Mouse (Mus musculus): ENCODE data around the gene Ppp2r5c. TPM values are rescaled to one million over a fixed set of nuclear protein-coding genes. Genes with fewer than 3 reads are reported as not detected.
A peak's percentile ranks its signal among the peaks of the same experiment; 100 is the strongest.

Ppp2r5c gene
- polyA plus RNA-seq, 1 experiment from 2014 or later: 139 TPM

DNA sequence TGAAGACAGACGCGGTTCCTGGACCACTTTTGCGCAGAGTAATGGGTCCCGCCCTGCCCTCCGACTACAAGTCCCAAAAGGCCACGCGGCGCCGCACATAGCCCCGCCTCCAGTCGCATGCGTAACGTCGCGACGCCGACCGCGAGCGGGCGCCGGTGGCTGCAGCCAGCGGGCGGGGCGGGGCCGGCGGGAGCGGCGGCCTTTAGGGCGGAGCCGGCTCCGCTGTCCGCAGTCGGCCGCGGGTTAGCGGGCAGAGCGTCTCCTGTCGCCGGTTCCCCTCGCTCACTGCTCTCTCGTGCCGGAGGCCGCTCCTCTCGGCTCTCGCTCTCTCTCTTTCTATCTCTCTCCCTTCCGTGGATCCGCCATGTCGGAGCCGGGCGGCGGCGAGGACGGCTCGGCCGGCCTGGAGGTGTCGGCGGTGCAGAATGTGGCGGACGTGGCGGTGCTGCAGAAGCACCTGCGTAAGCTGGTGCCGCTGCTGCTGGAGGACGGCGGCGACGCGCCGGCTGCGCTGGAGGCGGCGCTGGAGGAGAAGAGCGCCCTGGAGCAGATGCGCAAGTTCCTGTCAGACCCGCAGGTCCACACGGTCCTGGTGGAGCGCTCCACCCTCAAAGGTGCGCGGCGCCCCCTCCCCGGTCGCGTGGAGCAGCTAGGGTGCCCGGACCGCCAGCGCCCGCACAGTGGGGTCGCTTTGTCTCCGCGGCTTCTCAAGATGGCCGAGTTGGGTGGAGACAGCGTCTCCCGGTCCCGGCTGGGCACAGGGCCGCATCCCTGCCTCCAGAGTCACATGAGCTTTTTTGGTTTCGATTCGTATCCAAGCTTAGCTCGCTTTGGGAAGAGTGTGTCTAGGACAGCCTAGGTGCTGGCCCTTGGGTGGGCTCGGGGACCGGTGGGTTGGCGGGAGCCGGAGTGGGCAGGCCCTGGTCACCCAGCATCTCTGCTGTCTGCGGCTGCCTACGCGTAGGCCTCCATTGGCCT is 154.6 kb downstream of the Ppp2r5c start, which contains the start of gene Dync1h1:
TSS of gene Dync1h1 (plus strand) at position 212 of the 978 bp plus-strand sequence.
- Histone ChIP-seq H3K4me1 (ENCODE audit: control insufficient read depth, insufficient read depth, low read length) (peaks cover 17% of the 10 kb centered on the region), H3K27me3 (ENCODE audit: control insufficient read depth, insufficient read depth, low read length) (peaks cover 9% of the 10 kb centered on the region), H3K36me3 (ENCODE audit: control insufficient read depth, insufficient read depth, low read length) (no peaks in the 10 kb centered on the region), H3K27ac (ENCODE audit: low read depth, low read length) (peak within 1 kb of the TSS; percentile 96), H3K4me2 (peak within 1 kb of the TSS; percentile 94), H3K9me3 (replicated peaks; ENCODE audit: control insufficient read depth, low read length) (no peaks in the 10 kb centered on the region), H3K4me3 (ENCODE audit: low read depth, low read length) (peak within 1 kb of the TSS; percentile 99), H3K9ac (ENCODE audit: low read depth, low read length) (peak within 1 kb of the TSS; percentile 98)
- peak; percentile 93 for ATAC-seq (replicated peaks; ENCODE audit: insufficient number of reproducible peaks, low FRiP score, low TSS enrichment)
- under 1% methylated on average over 99 of the region's 105 CpGs for WGBS (ENCODE audit: insufficient replicate concordance)

- no peak for ATAC-seq (replicated peaks; ENCODE audit: insufficient number of reproducible peaks, low FRiP score, low TSS enrichment)
- no peaks in the 10 kb centered on the region for H3K27me3 ChIP-seq (ENCODE audit: control insufficient read depth, insufficient read depth, low read length)
- H3K36me3 ChIP-seq (ENCODE audit: control insufficient read depth, insufficient read depth, low read length): no peaks in the 10 kb centered on the region
These were observed 159.2 kb downstream of the Ppp2r5c start for GRCm38 (mm10) chr12:110606161-110606560.

GRCm38 (mm10) chr12:110606676-110607075 is 159.8 kb downstream of the Ppp2r5c start:
- Histone ChIP-seq H3K4me3 (ENCODE audit: low read depth, low read length) (no peak overlapping the region), H3K27me3 (ENCODE audit: control insufficient read depth, insufficient read depth, low read length) (no peaks in the 10 kb centered on the region), H3K27ac (ENCODE audit: low read depth, low read length) (no peak overlapping the region), H3K36me3 (ENCODE audit: control insufficient read depth, insufficient read depth, low read length) (no peaks in the 10 kb centered on the region), H3K9ac (ENCODE audit: low read depth, low read length) (no peak overlapping the region), H3K4me2 (no peak overlapping the region), H3K9me3 (replicated peaks; ENCODE audit: control insufficient read depth, low read length) (no peaks in the 10 kb centered on the region), H3K4me1 (ENCODE audit: control insufficient read depth, insufficient read depth, low read length) (peaks cover 20% of the 10 kb centered on the region)
- WGBS (ENCODE audit: insufficient replicate concordance): 85% methylated on average over 2 of the region's 2 CpGs
- ATAC-seq (replicated peaks; ENCODE audit: insufficient number of reproducible peaks, low FRiP score, low TSS enrichment): no peak

More at GRCm38 (mm10) chr12:110606161-110606560, 159.2 kb downstream of the Ppp2r5c start:
- H3K4me1 ChIP-seq (ENCODE audit: control insufficient read depth, insufficient read depth, low read length): peaks cover 20% of the 10 kb centered on the region
- no peak overlapping the region for H3K4me2 ChIP-seq
- no peak overlapping the region for H3K9ac ChIP-seq (ENCODE audit: low read depth, low read length)
- H3K9me3 ChIP-seq (replicated peaks; ENCODE audit: control insufficient read depth, low read length): no peaks in the 10 kb centered on the region
- H3K27ac ChIP-seq (ENCODE audit: low read depth, low read length): no peak overlapping the region
- H3K4me3 ChIP-seq (ENCODE audit: low read depth, low read length): no peak overlapping the region
- 92% methylated on average over 3 of the region's 3 CpGs for WGBS (ENCODE audit: insufficient replicate concordance)

- Histone ChIP-seq H3K27ac (ENCODE audit: low read depth, low read length) (peak overlapping the region; percentile 62; the same call in 1 of the 2 replicates), H3K9ac (ENCODE audit: low read depth, low read length) (peak overlapping the region; percentile 49; the same call in 1 of the 2 replicates), H3K4me1 (ENCODE audit: control insufficient read depth, insufficient read depth, low read length) (peaks cover 8% of the 10 kb centered on the region), H3K9me3 (replicated peaks; ENCODE audit: control insufficient read depth, low read length) (no peaks in the 10 kb centered on the region), H3K4me2 (0 out of 2 replicates have a peak overlapping the region, but pooled peaks have one; percentile 3), H3K27me3 (ENCODE audit: control insufficient read depth, insufficient read depth, low read length) (no peaks in the 10 kb centered on the region), H3K4me3 (ENCODE audit: low read depth, low read length) (no peak overlapping the region), H3K36me3 (ENCODE audit: control insufficient read depth, insufficient read depth, low read length) (peaks cover 6% of the 10 kb centered on the region)
- WGBS (ENCODE audit: insufficient replicate concordance): 69% methylated on average over 11 of the region's 11 CpGs
- ATAC-seq (replicated peaks; ENCODE audit: insufficient number of reproducible peaks, low FRiP score, low TSS enrichment): peak; percentile 40; the same call in 1 of the 2 replicates
These were observed 161.7 kb downstream of the Ppp2r5c start for GRCm38 (mm10) chr12:110608460-110609152.

DNA sequence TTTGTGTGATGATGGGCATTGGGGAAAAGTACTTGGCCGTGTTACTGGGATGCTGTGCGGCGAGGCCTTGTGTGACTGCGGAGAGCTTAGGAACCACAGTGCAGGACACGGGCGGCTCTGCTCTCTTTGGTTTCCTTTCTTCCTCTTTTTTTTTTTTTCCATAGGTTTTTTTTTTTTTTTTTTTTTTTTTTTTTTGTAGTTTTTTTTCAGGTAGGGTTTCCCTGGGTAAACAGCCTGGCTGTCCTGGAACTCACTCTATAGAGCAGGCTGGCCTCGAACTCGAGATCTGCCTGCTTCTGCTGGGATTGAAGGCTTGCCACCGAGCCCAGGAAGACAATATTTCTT is 162.2 kb downstream of the Ppp2r5c start:
- Histone ChIP-seq H3K36me3 (ENCODE audit: control insufficient read depth, insufficient read depth, low read length) (peaks cover 8% of the 10 kb centered on the region), H3K9ac (ENCODE audit: low read depth, low read length) (peak overlapping the region; percentile 49; the same call in 1 of the 2 replicates), H3K9me3 (replicated peaks; ENCODE audit: control insufficient read depth, low read length) (no peaks in the 10 kb centered on the region), H3K4me3 (ENCODE audit: low read depth, low read length) (no peak overlapping the region), H3K27ac (ENCODE audit: low read depth, low read length) (peak overlapping the region; percentile 62; the same call in 1 of the 2 replicates), H3K27me3 (ENCODE audit: control insufficient read depth, insufficient read depth, low read length) (no peaks in the 10 kb centered on the region), H3K4me1 (ENCODE audit: control insufficient read depth, insufficient read depth, low read length) (peaks cover 3% of the 10 kb centered on the region), H3K4me2 (0 out of 2 replicates have a peak overlapping the region, but pooled peaks have one; percentile 3)
- 86% methylated on average over 9 of the region's 9 CpGs for WGBS (ENCODE audit: insufficient replicate concordance)
- ATAC-seq (replicated peaks; ENCODE audit: insufficient number of reproducible peaks, low FRiP score, low TSS enrichment): 0 out of 2 replicates have a peak, but pooled peaks have one; percentile 3

- no peak overlapping the region for H3K4me3 ChIP-seq (ENCODE audit: low read depth, low read length)
- no peak overlapping the region for H3K4me2 ChIP-seq
- H3K36me3 ChIP-seq (ENCODE audit: control insufficient read depth, insufficient read depth, low read length): peaks cover 22% of the 10 kb centered on the region
- no peaks in the 10 kb centered on the region for H3K9me3 ChIP-seq (replicated peaks; ENCODE audit: control insufficient read depth, low read length)
- H3K27ac ChIP-seq (ENCODE audit: low read depth, low read length): no peak overlapping the region
- no peak for ATAC-seq (replicated peaks; ENCODE audit: insufficient number of reproducible peaks, low FRiP score, low TSS enrichment)
- H3K27me3 ChIP-seq (ENCODE audit: control insufficient read depth, insufficient read depth, low read length): no peaks in the 10 kb centered on the region
- 79% methylated on average over 2 of the region's 2 CpGs for WGBS (ENCODE audit: insufficient replicate concordance)
- peaks cover 3% of the 10 kb centered on the region; the same call in 1 of the 2 replicates for H3K4me1 ChIP-seq (ENCODE audit: control insufficient read depth, insufficient read depth, low read length)
- H3K9ac ChIP-seq (ENCODE audit: low read depth, low read length): no peak overlapping the region
These were observed 163.8 kb downstream of the Ppp2r5c start for GRCm38 (mm10) chr12:110610713-110611112.

DNA sequence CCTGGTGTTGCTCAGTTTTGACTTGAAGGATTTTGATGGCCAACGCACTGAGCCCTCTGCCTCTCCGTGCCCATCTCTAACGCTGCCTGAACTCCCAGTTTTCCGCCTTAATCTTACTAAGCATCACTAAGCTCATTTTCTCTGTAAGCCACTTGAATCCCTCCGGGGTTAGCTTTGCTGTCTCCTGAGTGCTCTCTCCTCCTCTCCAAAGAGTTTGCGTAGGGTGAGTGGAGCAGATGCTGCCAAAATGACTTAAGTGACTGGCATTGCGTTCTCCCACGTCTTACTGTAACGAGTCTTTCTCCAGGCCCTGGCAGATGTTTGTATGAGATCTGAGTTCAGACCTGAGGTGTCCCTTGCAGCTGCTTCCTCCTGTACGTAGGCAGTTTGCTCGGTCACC is 183.1 kb downstream of the Ppp2r5c start:
- Histone ChIP-seq H3K4me3 (ENCODE audit: low read depth, low read length) (no peak overlapping the region), H3K27me3 (ENCODE audit: control insufficient read depth, insufficient read depth, low read length) (no peaks in the 10 kb centered on the region), H3K4me1 (ENCODE audit: control insufficient read depth, insufficient read depth, low read length) (no peaks in the 10 kb centered on the region), H3K9me3 (replicated peaks; ENCODE audit: control insufficient read depth, low read length) (no peaks in the 10 kb centered on the region), H3K4me2 (no peak overlapping the region), H3K9ac (ENCODE audit: low read depth, low read length) (no peak overlapping the region), H3K36me3 (ENCODE audit: control insufficient read depth, insufficient read depth, low read length) (peaks cover 80% of the 10 kb centered on the region), H3K27ac (ENCODE audit: low read depth, low read length) (no peak overlapping the region)
- ATAC-seq (replicated peaks; ENCODE audit: insufficient number of reproducible peaks, low FRiP score, low TSS enrichment): no peak
- 92% methylated on average over 11 of the region's 11 CpGs for WGBS (ENCODE audit: insufficient replicate concordance)
